Mouse (Mus musculus): ENCODE measurements around the gene Ankrd34b. TPM values are rescaled to one million over a fixed set of nuclear protein-coding genes. Genes with fewer than 3 reads are reported as not detected.

Ankrd34b gene
- polyA plus RNA-seq, 1 experiment from 2014 or later = 0.26 TPM

Other genes with a start within 250 kb of the Ankrd34b start
- 0.76 and 1.4 TPM in 2 replicates for gene Gm20379, start 119.9 kb upstream of the Ankrd34b start, polyA plus RNA-seq (2016; fragmentation: Nextera tagmentation; extraction: Ambion mirVana)
- gene Dhfr, start 71.2 kb upstream of the Ankrd34b start, polyA plus RNA-seq (2016; fragmentation: Nextera tagmentation; extraction: Ambion mirVana) = 15.3 and 15.8 TPM in 2 replicates
- gene Msh3, start 70.9 kb upstream of the Ankrd34b start, polyA plus RNA-seq (2016; fragmentation: Nextera tagmentation; extraction: Ambion mirVana) = 31.5 and 33.7 TPM in 2 replicates
- gene Fam151b, start 58.1 kb downstream of the Ankrd34b start, polyA plus RNA-seq (2016; fragmentation: Nextera tagmentation; extraction: Ambion mirVana) = 0.15 TPM in 1 of 2 replicates, not detected in the other
- 13.9 and 14.0 TPM in 2 replicates for gene Zfyve16, start 105.0 kb downstream of the Ankrd34b start, polyA plus RNA-seq (2016; fragmentation: Nextera tagmentation; extraction: Ambion mirVana)
- gene Spz1, start 150.3 kb downstream of the Ankrd34b start, polyA plus RNA-seq (2016; fragmentation: Nextera tagmentation; extraction: Ambion mirVana) = not detected in 2 replicates
- 12.5 and 12.7 TPM in 2 replicates for gene Serinc5, start 185.2 kb downstream of the Ankrd34b start, polyA plus RNA-seq (2016; fragmentation: Nextera tagmentation; extraction: Ambion mirVana)

Measured in midbrain, embryonic 12.5 days (tissue).